Mouse (Mus musculus) cerebellum, adult 8-10 months (tissue): ENCODE data around the gene Klhl5.

Experiments used
- DNase-seq: peaks from one replicate; pipeline ENCODE4 v3.0.0; 2022

The Klhl5 gene

GRCm38 (mm10) chr5:65106876-65107772 is at the start of gene Klhl5:
Klhl5 (plus strand) TSS chr5:65107539.
- DNase-seq: peak; percentile 61

- no peak for DNase-seq
Observed at GRCm38 (mm10) chr5:65057596-65057995, 49.7 kb upstream of the Klhl5 start.

- DNase-seq: no peak
Observed at GRCm38 (mm10) chr5:65059806-65060205, 47.5 kb upstream of the Klhl5 start.

DNA sequence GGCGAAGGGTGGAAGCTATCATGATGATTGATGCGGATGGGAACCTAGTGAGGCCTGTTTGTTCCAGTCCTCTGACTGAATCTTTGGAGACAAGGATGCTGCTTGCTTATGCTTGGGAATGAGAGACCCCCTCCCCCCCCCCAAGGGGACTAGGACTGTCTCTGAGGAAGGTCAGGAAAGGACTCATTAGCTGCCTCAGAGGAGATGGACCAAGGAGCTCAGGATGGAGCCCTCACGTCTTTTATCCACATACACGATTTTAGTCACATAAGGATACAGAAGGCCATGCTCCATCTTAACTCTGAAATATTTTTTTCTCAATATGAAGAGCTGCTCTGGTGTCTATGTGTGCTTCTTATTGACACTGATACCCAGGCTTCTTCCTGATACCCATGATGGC is 45.1 kb upstream of the Klhl5 start:
- DNase-seq: no peak

GRCm38 (mm10) chr5:65063266-65063665 is 44.1 kb upstream of the Klhl5 start:
- no peak for DNase-seq

GRCm38 (mm10) chr5:65068166-65068565 is 39.2 kb upstream of the Klhl5 start:
- no peak for DNase-seq

DNA sequence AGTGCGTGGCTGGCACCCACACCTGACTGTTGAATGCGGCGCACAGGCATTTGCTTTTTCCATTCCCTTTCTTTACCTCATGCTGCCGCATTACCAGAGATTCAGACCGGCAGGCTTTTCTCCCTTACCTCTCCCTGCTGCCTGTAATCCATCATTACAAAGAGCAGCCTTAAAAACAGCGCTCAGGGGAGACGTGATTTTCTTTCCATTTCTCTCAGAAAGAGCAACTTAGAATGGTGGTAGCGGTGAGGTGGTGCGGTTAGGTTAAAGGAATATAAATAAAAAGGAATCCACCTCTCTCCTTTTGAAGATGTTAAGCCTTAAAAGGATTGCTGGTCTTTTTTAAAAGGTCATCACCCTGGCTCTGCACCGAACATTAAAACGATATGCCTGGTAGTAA is 37.5 kb upstream of the Klhl5 start:
- DNase-seq: no peak

DNA sequence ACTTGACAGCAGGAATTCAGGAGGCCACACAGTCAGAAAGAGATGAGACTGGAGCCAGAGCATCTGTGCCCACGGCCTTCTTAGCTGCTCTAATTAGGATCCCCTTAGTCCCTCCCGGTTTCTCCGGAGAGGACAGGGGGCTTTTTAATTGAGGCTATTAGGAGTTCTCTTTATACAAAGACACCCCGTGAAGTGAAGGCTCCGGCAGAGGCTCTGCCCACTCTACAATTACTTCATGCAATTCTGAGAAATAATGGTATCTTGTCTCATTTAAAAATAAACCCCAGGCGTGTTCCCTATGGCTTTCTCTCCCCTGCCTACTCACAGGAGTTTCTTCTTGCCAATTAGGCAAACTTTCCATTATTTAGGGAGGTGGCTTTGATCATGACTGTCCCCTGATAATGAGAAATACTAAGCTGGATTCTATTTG is 35.6 kb upstream of the Klhl5 start:
- DNase-seq: no peak

- DNase-seq: no peak
Observed at GRCm38 (mm10) chr5:65073247-65073646, 34.1 kb upstream of the Klhl5 start.

DNA sequence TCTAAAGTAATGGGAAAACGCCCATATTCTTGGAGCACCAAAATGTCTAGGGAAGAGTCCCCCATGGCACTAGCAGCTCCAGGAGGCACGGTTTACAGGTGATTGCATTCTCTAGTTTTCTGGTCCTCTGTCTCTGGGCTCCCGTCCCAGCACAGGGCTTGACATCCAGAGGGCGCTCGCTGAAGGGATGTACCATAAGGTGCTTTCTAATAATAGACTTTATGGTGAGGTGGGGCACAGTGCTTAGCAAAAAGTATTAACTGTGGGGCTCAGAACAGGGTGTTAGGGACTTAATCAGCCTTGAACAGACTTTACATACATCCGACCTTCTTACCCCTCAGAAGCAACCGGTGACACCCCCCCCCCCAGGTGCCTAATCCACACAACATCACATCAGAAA is 32.6 kb upstream of the Klhl5 start:
- peak; percentile 41 for DNase-seq

DNA sequence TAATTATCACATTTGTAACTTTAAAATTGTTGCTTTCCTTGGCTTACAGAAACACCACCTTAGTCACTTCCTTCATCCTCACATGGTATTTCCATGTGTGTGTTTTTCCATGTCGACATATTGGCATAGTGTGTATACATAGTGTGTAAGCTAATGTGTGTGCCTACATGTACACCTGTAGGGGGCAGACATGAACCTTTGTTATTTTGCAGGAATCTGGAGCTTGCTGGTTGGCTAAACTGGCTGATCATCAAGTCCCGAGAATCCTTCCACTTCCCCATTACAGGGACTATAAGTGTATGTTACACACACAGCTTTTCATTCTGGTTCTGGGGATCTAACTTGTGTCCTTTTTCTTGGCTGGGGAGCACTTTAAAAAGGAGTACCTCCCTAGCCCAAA is 31.3 kb upstream of the Klhl5 start:
- no peak for DNase-seq

DNA sequence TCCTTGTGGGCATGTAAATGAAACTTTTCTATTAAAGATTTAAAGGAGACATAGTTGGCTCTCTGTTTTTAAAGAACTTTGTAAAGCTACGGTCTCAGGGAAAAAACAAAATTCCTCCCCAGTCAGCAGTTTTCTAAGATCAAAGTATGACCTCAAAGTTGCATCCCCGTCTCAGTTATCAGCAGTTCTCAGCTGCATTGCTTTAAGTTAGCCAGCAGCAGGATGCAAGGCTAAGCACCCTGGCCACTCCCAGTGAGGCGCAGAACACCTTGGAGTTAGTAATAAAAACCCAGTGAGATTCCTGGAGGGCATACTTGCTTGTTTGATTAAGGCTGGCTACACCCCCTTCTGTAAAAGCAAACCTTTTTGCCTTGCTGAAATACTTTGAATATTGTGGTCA is 30.6 kb upstream of the Klhl5 start:
- DNase-seq: no peak

GRCm38 (mm10) chr5:65078081-65078480 is 29.3 kb upstream of the Klhl5 start:
- no peak for DNase-seq

- DNase-seq: no peak
Observed at GRCm38 (mm10) chr5:65079881-65080280, 27.5 kb upstream of the Klhl5 start.

- DNase-seq: no peak
Observed at GRCm38 (mm10) chr5:65081836-65082235, 25.5 kb upstream of the Klhl5 start.

DNA sequence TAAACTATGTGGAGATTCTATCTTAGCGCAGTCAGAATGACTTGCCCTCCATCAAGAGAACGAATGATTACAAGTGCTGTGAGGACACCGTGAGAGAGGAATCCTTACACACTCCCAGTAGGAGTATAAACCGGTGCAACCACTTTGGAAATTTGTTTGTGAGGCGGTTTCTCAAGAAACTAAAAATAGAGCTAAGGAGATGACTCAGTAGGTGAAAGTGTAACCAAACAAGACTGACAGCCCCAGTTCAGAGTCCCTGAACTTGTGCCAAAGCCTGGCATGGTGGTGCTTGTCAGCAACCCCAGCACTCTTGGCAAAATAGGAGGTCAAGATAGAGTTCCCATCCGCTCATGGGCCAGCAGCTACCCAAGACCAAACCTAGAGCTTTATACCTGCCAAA is 20.8 kb upstream of the Klhl5 start:
- no peak for DNase-seq

DNA sequence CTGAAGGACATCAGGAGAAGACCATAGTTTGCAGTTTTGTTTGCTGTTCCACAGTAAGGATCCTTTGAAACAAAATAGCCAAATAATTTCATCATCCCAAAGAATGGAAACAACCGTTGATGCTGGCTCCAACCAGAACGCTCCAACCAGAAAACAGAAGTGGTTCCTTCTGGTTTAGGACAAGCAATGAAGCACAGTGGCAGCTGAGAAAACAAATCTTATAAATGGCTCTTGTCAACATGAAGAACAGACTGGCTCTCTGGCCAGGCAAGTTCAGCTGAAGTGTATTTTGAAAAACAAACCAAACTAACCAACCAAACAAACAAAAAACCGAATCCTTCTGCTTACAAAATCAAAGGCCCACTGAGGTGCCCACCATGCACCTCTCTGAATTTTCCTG is 17.6 kb upstream of the Klhl5 start:
- DNase-seq: no peak

DNA sequence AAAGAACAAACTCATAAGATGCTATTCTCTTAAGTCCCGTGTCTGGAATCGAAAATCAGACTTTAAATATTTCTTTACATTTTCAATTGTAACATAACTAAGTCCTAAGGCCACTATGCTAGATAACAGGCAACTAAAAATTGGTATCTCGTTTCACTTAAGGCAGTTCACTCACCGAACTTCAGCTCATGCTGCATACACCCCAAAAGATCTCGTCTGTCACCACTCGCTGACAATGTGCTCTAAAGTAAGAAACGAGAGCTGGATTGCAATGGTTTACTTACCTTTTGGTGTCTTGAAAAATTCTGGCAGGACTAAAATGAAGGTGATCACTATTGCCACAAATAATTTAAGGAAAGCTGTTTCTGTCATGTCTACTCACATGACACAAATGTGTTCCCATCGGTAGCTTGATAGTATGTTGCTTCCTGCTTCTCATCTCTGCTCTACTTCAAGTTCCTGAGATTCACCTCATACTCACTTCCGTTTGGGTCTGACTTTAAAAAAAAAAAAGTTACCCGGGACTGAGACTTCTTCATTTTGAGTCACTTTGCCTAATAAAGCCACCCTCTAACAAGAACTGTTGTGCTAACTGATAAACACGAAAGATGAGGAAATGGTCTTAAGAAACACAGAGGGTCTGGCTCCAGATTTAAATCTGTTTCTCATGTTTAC is 16.0 kb upstream of the Klhl5 start:
- DNase-seq: no peak

DNA sequence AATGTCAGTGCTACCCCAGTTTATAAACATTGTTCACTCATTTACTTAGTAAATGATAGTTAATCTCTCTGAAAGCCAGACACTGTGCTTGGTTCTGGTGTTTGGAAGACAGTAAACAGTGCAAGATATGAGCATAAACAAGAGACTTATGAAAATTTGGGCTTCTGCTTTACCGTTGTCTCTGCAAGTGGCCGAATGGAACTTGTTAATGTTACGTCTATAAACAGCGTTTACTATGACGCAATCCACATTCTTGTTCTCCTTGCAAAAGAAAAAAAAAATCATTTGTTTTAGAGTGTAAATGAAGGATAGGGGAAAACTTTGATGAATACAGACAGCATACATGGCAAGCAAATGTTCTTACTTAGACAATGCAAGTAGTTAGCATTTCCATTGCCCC is 15.4 kb upstream of the Klhl5 start, which contains the start of gene Tmem156:
Tmem156 (minus strand) TSS at position 212 of the 400 bp plus-strand sequence.
- DNase-seq: no peak

GRCm38 (mm10) chr5:65093769-65094168 is 13.6 kb upstream of the Klhl5 start:
- DNase-seq: peak; percentile 70

- DNase-seq: no peak
Observed at GRCm38 (mm10) chr5:65094902-65095545, 12.3 kb upstream of the Klhl5 start.

DNA sequence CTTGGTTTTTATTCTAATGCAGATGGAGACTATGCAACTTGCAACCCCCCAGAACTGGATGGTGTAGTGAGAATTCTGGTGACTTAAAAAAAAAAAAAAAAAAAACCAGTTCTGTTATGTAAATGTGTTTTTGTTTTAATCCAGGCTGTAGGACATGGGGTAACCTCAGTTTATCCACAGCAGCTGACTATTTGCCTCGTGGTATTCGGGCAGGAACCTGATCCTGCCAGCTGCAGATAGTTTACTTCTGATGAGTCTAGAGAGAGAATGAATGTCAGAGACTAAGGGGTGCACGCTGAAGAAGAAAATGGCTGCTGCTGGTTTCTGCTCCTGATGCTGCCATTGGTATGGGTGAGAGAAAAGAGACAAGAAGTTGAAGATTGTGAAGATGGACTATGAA is 11.3 kb upstream of the Klhl5 start:
- DNase-seq: no peak

- no peak for DNase-seq
Observed at GRCm38 (mm10) chr5:65096805-65097204, 10.5 kb upstream of the Klhl5 start.

DNA sequence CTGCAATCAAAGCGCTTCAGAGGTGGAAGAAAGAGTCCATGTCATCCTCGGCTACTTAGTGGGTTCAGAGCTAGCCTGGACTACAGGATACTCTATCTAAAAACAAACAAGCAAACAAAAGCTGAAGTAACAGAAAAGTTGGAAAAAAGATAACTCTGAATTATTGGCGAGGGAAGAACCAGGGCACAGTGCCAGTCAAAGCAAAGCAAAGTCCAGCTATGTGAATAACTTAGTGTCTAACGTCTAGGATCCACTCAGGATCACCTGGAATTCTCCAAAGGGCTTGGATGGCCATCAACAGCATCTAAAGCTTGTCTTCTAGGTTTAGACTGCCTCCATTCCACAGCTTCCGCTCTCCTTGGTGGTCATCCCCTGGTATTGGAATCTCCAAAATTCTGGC is 9.9 kb upstream of the Klhl5 start:
- DNase-seq: no peak
